Mouse (Mus musculus) E14TG2a.4 (cell line): ENCODE data around the gene Zfp493.

Experiments
- CTCF ChIP-seq: conservative IDR thresholded peaks from 2 replicates; pipeline ENCODE4 v1.5.1; 2014; ENCODE audit warnings: low read length
- NANOG ChIP-seq: IDR thresholded peaks from 2 replicates; pipeline ENCODE4 v1.6.1; 2014; ENCODE audit warnings: borderline replicate concordance, low read length, mixed read lengths

GRCm38 (mm10) chr13:67818636-67819035 is 39.1 kb downstream of the Zfp493 start:
- no peak for TF ChIP-seq NANOG
- no peak for TF ChIP-seq CTCF
